Mouse (Mus musculus) C2C12 (cell line): ENCODE measurements around the gene Endov. TPM values are rescaled to one million over a fixed set of nuclear protein-coding genes. Genes with fewer than 3 reads are reported as not detected.

Source experiments
- H3K27me3 ChIP-seq: one replicate; pipeline ENCODE4 v1.6.1; 2011; ENCODE audit not compliant: control insufficient read depth, insufficient read depth, insufficient read length
- H3K36me3 ChIP-seq: one replicate; pipeline ENCODE4 v1.6.1; 2011; ENCODE audit not compliant: control insufficient read depth, insufficient read depth
- H3K4me3 ChIP-seq: one replicate; pipeline ENCODE4 v1.5.1; 2011; ENCODE audit warnings: mild to moderate bottlenecking, control low read depth; ENCODE audit not compliant: poor library complexity, insufficient read depth, severe bottlenecking
- H3K79me2 ChIP-seq: one replicate; pipeline ENCODE4 v1.6.1; 2011; ENCODE audit not compliant: control insufficient read depth, insufficient read depth
- H3K79me3 ChIP-seq: one replicate; pipeline ENCODE4 v1.6.1; 2011; ENCODE audit warnings: low read depth, control low read depth
- H3ac ChIP-seq: one replicate; pipeline ENCODE3; 2011; ENCODE audit warnings: low read depth; ENCODE audit not compliant: control insufficient read depth, insufficient read length
- CEBPB ChIP-seq: IDR thresholded peaks from one replicate; pipeline ENCODE4 v1.6.1; 2011; ENCODE audit warnings: low read depth, mild to moderate bottlenecking, control low read depth, moderate library complexity
- CTCF ChIP-seq: IDR thresholded peaks from one replicate; pipeline ENCODE4 v1.5.1; 2011; ENCODE audit not compliant: control insufficient read depth, insufficient read depth, insufficient read length
- FOSL1 ChIP-seq: IDR thresholded peaks from one replicate; pipeline ENCODE4 v1.8.0; 2011; ENCODE audit warnings: mild to moderate bottlenecking, low read length; ENCODE audit not compliant: poor library complexity, insufficient read depth, severe bottlenecking
- MAX ChIP-seq: IDR thresholded peaks from one replicate; pipeline ENCODE4 v1.6.1; 2011; ENCODE audit warnings: mild to moderate bottlenecking, control low read depth
- MYOD1 ChIP-seq: IDR thresholded peaks from one replicate; pipeline ENCODE4 v1.6.1; 2011; ENCODE audit warnings: low read depth; ENCODE audit not compliant: control insufficient read depth, insufficient read length
- MYOG ChIP-seq: IDR thresholded peaks from one replicate; pipeline ENCODE4 v1.6.1; 2011; ENCODE audit not compliant: control insufficient read depth, insufficient read length; ENCODE audit errors: extremely low read depth
- USF1 ChIP-seq: IDR thresholded peaks from one replicate; pipeline ENCODE4 v1.6.1; 2011; ENCODE audit warnings: low read depth, mild to moderate bottlenecking, control low read depth, moderate library complexity
- polyA plus RNA-seq: library from polyadenylated mRNA; unstranded; fragments of >200 nt; fragmentation: generic; extraction: Trizol; gene quantifications from one replicate; pipeline ENCODE4 v1.2.1, GENCODE M21; 2012; ENCODE audit warnings: missing spikeins

Endov gene
- polyA plus RNA-seq, 1 experiment: 18.4 TPM

DNA sequence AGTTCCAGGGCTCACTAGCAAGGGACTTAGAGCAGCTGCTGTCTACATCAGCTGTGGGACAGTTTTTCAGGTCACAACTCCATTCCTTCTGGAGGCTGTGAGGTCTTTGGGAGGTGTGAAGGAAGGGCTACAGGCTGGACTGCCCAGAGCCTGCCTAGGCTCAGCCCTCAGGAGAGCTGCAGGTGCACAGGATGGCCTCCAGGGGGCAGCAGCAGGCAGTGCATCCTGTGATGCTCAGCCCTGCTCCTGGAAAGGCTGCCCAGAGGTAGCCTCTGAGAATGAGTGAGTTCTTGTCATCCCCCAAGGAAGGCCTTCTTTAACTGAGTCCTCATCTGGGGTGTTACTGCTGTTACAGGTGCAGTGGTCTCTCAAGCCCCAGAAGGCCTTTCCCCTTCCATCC is 12.5 kb downstream of the Endov start:
- H3K79me3 ChIP-seq: no peaks in the 10 kb centered on the region
- no peak overlapping the region for H3ac ChIP-seq
- H3K79me2 ChIP-seq: no peaks in the 10 kb centered on the region
- H3K4me3 ChIP-seq: no peak overlapping the region
- H3K36me3 ChIP-seq: peaks cover 23% of the 10 kb centered on the region
- H3K27me3 ChIP-seq: no peaks in the 10 kb centered on the region
- TF ChIP-seq FOSL1 (no peak), CEBPB (no peak), MYOG (no peak), USF1 (no peak), MYOD1 (no peak), CTCF (peak; percentile 97), MAX (no peak)

DNA sequence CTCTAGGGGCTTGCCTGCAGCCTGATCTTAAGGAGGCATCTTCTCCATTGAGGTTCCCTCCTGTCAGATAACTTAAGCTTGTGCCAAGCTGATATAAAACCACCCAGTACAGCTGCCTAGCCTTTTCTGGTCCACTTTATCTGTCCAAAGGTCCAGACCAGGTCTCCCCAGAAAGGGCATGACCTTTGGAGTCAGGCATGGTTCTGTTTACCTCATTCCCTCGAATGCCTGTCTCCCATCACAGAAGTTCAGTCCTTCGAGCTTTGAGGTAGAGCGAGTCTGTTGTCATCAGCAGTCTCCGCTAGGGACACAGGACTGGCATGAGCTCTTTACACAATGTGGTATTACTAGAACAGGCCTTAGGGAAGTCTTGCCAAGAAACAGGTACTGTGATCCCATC is 15.2 kb downstream of the Endov start:
- Histone ChIP-seq H3ac (no peak overlapping the region), H3K4me3 (no peak overlapping the region), H3K27me3 (no peaks in the 10 kb centered on the region), H3K36me3 (peaks cover 23% of the 10 kb centered on the region), H3K79me3 (no peaks in the 10 kb centered on the region), H3K79me2 (no peaks in the 10 kb centered on the region)
- TF ChIP-seq USF1 (no peak), MYOG (no peak), MAX (no peak), CEBPB (no peak), MYOD1 (no peak), CTCF (no peak), FOSL1 (no peak)

DNA sequence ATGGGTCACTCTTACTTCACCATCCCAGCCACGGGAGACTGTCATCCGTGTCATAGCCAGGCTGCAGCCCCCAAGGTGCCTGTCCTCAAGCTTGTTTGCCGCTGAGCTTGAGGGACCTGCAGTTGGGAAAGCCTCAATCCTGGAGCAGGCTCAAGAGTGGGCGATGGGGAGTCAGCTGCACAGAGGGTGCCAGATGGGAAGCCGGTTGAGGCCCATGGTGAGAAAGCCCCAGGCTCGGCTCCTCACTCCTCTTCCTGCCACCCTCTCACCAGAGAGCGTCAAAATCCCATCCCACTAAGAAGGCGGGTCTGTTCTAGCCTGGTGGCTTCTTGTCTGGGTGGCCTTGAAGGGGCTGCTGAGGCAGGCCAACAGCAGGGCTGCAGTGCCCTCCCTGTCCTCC is 16.6 kb downstream of the Endov start:
- TF ChIP-seq FOSL1 (no peak), MYOG (no peak), MYOD1 (no peak), MAX (no peak), CTCF (no peak), USF1 (no peak), CEBPB (no peak)
- Histone ChIP-seq H3K27me3 (no peaks in the 10 kb centered on the region), H3ac (no peak overlapping the region), H3K4me3 (no peak overlapping the region), H3K79me2 (no peaks in the 10 kb centered on the region), H3K79me3 (no peaks in the 10 kb centered on the region), H3K36me3 (peaks cover 16% of the 10 kb centered on the region)

DNA sequence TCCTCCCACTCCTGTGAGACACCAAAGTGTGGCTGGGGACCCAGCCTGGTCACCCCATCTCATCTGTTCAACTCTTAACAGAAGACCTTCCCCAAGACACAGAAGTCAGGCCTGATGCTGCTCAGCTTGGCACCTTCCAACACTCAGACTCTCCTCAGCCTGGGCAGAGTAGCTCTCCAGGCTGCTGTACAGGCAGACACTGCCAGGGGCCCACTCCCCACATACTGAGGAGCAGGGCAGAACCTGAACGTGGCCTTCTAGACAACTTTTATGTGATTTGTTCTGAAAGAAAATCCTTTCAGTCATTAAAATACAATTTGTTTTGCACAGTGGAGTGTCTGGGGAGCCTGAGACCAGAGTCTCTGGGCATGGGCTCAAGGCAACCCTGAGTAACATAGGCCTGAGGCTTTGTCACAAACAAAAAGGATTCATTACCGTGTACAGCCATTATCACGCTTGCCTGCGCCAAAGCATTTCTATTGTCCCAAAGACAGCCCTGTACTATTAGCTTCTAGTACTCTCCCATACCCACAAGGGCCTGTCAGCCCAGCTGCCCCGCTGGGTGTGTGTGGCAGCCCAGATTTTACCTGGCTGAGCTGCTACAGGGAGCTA is 18.1 kb downstream of the Endov start:
- Histone ChIP-seq H3K79me3 (no peaks in the 10 kb centered on the region), H3K79me2 (no peaks in the 10 kb centered on the region), H3K27me3 (no peaks in the 10 kb centered on the region), H3K4me3 (no peak overlapping the region), H3K36me3 (peaks cover 14% of the 10 kb centered on the region), H3ac (no peak overlapping the region)
- TF ChIP-seq MYOG: no peak
- TF ChIP-seq FOSL1: no peak
- TF ChIP-seq MAX: no peak
- no peak for TF ChIP-seq CTCF
- TF ChIP-seq MYOD1: no peak
- TF ChIP-seq CEBPB: no peak
- TF ChIP-seq USF1: no peak

DNA sequence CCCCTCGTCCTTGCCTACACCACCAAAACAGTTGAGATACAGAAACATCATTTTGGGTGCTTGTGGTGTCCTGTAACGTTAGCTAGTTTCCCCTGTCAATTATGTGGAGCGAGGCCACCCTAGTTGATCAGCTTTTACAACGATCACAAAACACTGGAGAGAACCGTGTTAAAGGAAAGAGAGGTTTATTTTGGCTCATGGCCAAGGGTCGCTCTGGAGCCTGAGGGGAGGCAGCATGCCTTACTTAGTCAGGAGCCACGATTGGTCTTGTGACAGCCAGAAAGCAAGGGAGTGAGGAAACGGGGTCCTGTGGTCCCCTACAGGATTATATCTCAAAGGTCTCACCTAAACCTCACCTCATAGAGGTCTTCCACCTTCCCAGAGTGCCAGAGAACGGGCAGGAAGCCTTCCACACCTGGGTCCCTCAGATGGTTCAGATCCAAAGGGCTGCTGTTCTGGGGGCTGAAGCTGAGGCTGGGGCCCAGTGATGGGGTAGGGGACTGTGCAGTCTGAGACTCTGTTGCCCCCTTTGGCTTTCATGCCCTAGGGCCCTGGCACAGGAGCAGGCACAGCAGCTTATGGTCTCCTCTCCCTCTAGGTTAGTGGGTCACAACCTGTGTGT is 22.0 kb downstream of the Endov start:
- H3ac ChIP-seq: no peak overlapping the region
- no peaks in the 10 kb centered on the region for H3K27me3 ChIP-seq
- no peak overlapping the region for H3K4me3 ChIP-seq
- no peak for TF ChIP-seq CEBPB
- no peak for TF ChIP-seq MYOD1
- TF ChIP-seq MYOG: no peak
- no peak for TF ChIP-seq CTCF
- no peak for TF ChIP-seq USF1
- TF ChIP-seq FOSL1: no peak
- no peak for TF ChIP-seq MAX
- no peaks in the 10 kb centered on the region for H3K36me3 ChIP-seq
- H3K79me2 ChIP-seq: no peaks in the 10 kb centered on the region
- H3K79me3 ChIP-seq: no peaks in the 10 kb centered on the region
